ENCODE assay signal across 19 mouse cellular contexts in genomic region chr12:40622926-40623325, GRCm38 (mm10).
A peak's percentile ranks its signal among the peaks of the same experiment; 100 is the strongest.
DNase-seq lines count a peak whose midpoint lies in the region; ATAC-seq lines count a peak whose summit lies in the region.
"Had no signal": no experiment of that assay in that cellular context is flagged by ENCODE, and none has a peak within 500 bp of the region (broad histone marks: within the 10 kb centered on the region; RNA-seq: fewer than 3 reads in every experiment).

No protein-coding gene starts in this region.

- peak; percentile 20 for DNase-seq in layer of hippocampus, adult 9-11 months
- DNase-seq in layer of hippocampus, adult 9-10 months (ENCODE audit: low spot score): no peak
- DNase-seq in neural tube, embryonic 10.5 days (ENCODE audit: extremely low spot score, low spot score): no peak
- DNase-seq in cerebellum, adult 9-10 months: no peak
- DNase-seq: adrenal gland, postnatal 14 days; cerebellum, adult 11 months; cerebellum, postnatal 14 days; gastrocnemius, postnatal 25 days; kidney, adult 18-20 months; kidney, postnatal 10 days; right cerebral cortex, postnatal 14 days; thymus, postnatal 36 days had no signal

- no peak overlapping the region for H3K27ac ChIP-seq in forebrain, embryonic 15.5 days (replicated peaks)
- H3K27ac ChIP-seq in forebrain, embryonic 12.5 days: no peak overlapping the region
- H3K27ac ChIP-seq in neural tube, embryonic 13.5 days (replicated peaks): no peak overlapping the region
- H3K27ac ChIP-seq: embryonic facial prominence, embryonic 13.5 days; left cerebral cortex, adult 2 months; liver, embryonic 15.5 days had no signal

- no peaks in the 10 kb centered on the region for H3K27me3 ChIP-seq in forebrain, embryonic 15.5 days
- H3K27me3 ChIP-seq in forebrain, embryonic 12.5 days: no peaks in the 10 kb centered on the region
- no peaks in the 10 kb centered on the region for H3K27me3 ChIP-seq in neural tube, embryonic 13.5 days
- H3K27me3 ChIP-seq: CH12.LX; embryonic facial prominence, embryonic 13.5 days; liver, embryonic 15.5 days had no signal

- H3K9me3 ChIP-seq in forebrain, embryonic 15.5 days: no peaks in the 10 kb centered on the region
- no peaks in the 10 kb centered on the region for H3K9me3 ChIP-seq in forebrain, embryonic 12.5 days
- H3K9me3 ChIP-seq in neural tube, embryonic 13.5 days: no peaks in the 10 kb centered on the region
- H3K9me3 ChIP-seq: embryonic facial prominence, embryonic 13.5 days; liver, embryonic 15.5 days had no signal

- H3K4me1 ChIP-seq in forebrain, embryonic 15.5 days: no peaks in the 10 kb centered on the region
- no peaks in the 10 kb centered on the region; the same call in 1 of the 2 replicates for H3K4me1 ChIP-seq in forebrain, embryonic 12.5 days
- H3K4me1 ChIP-seq in neural tube, embryonic 13.5 days (replicated peaks): peaks cover 12% of the 10 kb centered on the region
- H3K4me1 ChIP-seq: liver, embryonic 15.5 days had no signal

- ATAC-seq in forebrain, embryonic 15.5 days (replicated peaks): peak; percentile 41; the same call in 1 of the 2 replicates
- no peak for ATAC-seq in forebrain, embryonic 12.5 days (ENCODE audit: low FRiP score)
- ATAC-seq in neural tube, embryonic 13.5 days (ENCODE audit: low read depth): peak; percentile 42; the same call in 1 of the 2 replicates

- no peaks in the 10 kb centered on the region for H3K36me3 ChIP-seq in forebrain, embryonic 15.5 days
- H3K36me3 ChIP-seq in forebrain, embryonic 12.5 days (replicated peaks): no peaks in the 10 kb centered on the region
- peaks cover 5% of the 10 kb centered on the region; the same call in 1 of the 2 replicates for H3K36me3 ChIP-seq in neural tube, embryonic 13.5 days
- H3K36me3 ChIP-seq: embryonic facial prominence, embryonic 13.5 days; liver, embryonic 15.5 days had no signal

- H3K4me3 ChIP-seq in forebrain, embryonic 15.5 days: no peak overlapping the region
- no peak overlapping the region for H3K4me3 ChIP-seq in forebrain, embryonic 12.5 days (replicated peaks)
- no peak overlapping the region for H3K4me3 ChIP-seq in neural tube, embryonic 13.5 days
- H3K4me3 ChIP-seq: embryonic facial prominence, embryonic 13.5 days; left cerebral cortex, adult 2 months; liver, embryonic 15.5 days had no signal

- H3K4me2 ChIP-seq in forebrain, embryonic 15.5 days (replicated peaks): no peak overlapping the region
- H3K4me2 ChIP-seq in forebrain, embryonic 12.5 days: no peak overlapping the region
- no peak overlapping the region for H3K4me2 ChIP-seq in neural tube, embryonic 13.5 days
- H3K4me2 ChIP-seq: embryonic facial prominence, embryonic 13.5 days; liver, embryonic 15.5 days had no signal

- H3K9ac ChIP-seq in forebrain, embryonic 15.5 days (replicated peaks): no peak overlapping the region
- no peak overlapping the region for H3K9ac ChIP-seq in forebrain, embryonic 12.5 days
- no peak overlapping the region for H3K9ac ChIP-seq in neural tube, embryonic 13.5 days
- H3K9ac ChIP-seq: embryonic facial prominence, embryonic 13.5 days; liver, embryonic 15.5 days had no signal
